Mouse (Mus musculus) spleen, postnatal 14 days (tissue): ENCODE measurements around the gene Mettl2.

Source experiments
- DNase-seq, 2 experiments: peaks; one replicate each; pipeline ENCODE4 v3.0.0; 2021 to 2022; ENCODE audit warnings: low spot score in 2 of 2

Gene Mettl2

DNA sequence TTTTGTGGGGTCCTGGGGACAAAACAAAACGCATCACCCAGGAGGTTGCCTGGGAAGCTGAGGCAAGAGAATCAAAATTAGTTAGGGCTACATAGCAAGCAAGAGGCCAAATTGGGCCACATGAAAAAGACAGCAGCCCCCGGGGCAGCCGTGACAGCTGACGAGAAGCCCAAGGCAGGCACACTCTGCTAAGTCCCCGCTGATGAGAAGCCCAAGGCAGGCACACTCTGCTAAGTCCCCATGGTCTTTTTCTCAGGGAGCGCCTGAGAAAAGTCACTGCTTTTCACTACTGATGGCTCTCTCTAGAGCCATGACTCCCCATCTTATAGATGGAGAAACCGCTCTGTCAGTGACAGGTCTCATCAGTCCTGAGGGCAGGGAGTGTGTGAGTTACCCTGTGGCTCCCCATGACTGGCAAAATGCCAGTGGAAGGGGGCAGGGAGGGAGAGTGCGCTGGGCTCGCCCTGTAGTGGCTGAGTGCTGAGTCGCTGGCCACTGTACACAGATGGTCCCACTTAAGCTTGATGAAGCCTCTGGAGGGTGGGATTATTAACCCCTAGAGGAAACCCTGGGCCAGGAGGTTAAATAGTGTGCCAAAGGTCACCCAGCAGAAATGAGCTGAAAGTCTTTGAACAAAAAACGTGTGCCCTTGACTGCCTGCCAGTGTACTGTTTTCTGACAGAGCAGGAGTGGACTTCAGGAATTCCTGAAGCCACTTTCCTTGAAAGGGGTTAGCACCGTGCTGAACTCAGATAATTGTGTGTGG is 27.0 kb downstream of the Mettl2 start:
- peak; percentile 44 to 54 for DNase-seq

DNA sequence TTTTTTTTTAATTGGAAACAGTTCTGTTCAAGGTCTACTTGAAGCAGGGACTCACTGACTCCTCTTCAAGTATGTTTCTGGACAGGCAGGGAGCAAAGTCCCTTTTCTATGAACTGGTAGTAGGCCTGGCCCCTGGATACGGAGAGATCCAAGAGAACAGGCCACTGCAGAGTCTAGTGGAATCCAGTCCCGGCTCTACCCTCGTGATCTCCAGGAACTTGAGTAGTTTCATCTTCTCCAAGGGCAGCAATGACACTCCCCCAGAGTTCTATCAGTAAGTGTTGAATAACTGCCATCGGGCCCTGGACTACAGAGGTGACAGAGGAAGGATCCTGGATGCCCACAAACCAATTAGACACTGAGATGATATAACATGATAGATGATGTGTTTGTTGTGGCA is 29.7 kb downstream of the Mettl2 start:
- no peak for DNase-seq

DNA sequence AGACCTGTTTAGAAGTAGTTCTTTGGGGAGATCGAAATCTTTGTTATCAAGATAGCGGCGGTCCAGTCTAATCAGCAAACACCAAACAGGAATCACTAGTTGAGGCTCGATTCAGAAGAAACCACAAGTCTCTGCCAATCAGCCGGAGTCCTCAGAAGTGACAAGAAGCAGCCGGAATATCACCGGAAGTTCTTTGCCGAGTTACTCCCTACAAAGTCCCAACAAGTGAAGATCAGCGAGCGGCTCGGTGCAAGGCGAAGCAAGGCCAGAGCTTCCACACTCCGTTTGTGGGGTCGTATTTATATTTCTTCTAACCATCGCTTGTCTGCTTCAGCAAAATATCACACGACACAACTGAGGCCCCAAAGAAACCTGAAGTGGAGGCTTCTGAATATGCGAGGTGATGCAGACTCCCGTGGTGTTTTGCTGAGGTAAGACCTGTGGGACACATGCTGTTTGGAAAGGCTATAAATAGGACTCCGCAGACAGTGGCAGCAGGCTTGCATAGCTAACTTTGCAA is 30.6 kb downstream of the Mettl2 start:
- no peak for DNase-seq

DNA sequence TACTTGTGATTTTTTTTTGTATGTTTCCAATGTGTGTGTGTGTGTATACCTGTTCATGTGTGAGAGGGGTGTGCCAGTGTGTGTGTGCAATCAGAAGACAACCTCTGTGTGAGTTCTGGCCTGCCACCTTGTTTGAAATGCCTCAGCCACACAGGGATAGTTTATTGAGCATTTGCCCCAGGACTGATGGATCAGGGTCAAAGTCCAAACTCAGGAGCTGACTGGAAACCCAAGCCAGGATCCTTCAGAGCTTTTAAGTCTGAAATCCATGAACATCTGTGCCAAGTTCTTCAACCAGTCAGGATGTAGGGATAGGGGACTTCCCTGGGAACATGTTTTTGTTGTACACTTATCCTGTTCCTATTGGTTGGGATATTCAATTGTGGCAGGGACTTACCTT is 31.8 kb downstream of the Mettl2 start:
- DNase-seq: no peak

DNA sequence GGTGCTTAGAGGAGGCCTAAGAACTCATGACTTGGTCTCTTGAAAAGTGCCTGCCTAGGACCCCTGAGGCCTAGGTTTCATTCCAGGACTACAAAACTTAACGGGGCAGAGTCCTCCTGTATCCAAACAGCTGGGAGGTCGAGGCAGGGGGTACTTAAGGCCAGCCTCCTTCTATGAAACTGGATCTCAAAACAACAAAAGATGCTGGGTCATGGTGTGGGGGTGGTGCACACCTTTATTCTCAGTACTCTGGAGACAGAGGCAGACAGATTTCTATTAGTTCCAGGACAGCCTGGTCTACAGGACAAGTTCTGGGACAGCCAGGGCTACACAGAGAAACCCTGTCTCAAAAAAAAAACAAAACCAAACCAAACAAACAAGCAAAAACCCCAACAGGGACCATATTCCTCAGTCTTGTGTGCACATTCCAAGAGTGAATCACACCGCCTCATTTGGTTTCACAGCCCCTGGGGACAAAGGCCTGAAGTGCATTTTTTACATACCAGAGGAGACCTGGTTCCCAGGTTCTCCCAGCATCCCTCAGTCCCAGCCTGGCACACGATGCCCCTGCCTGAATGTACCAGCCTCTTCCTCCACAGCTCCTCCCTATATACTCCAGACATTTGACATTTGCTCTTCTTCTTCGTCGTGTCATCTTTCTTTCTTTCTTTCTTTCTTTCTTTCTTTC is 33.6 kb downstream of the Mettl2 start:
- no peak for DNase-seq

DNA sequence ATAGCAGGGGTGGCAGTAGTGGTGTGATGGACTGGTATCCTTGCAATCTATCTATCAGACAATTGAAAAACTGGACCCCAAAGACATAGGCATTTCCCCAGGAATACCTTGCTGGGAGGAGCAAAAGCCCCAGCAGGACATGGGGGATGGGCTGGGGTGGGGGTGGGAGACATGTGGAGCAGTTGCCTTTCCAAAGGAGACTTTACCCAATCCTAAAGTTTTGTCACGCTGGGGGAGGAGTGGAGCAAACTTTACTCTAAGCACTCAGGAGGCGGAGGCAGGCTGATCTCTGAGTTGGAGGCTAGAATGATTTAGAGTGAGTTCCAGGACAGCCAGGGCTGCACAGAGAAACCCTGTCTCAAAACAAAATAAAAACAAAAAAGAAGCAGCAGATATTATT is 35.2 kb downstream of the Mettl2 start:
- no peak for DNase-seq

DNA sequence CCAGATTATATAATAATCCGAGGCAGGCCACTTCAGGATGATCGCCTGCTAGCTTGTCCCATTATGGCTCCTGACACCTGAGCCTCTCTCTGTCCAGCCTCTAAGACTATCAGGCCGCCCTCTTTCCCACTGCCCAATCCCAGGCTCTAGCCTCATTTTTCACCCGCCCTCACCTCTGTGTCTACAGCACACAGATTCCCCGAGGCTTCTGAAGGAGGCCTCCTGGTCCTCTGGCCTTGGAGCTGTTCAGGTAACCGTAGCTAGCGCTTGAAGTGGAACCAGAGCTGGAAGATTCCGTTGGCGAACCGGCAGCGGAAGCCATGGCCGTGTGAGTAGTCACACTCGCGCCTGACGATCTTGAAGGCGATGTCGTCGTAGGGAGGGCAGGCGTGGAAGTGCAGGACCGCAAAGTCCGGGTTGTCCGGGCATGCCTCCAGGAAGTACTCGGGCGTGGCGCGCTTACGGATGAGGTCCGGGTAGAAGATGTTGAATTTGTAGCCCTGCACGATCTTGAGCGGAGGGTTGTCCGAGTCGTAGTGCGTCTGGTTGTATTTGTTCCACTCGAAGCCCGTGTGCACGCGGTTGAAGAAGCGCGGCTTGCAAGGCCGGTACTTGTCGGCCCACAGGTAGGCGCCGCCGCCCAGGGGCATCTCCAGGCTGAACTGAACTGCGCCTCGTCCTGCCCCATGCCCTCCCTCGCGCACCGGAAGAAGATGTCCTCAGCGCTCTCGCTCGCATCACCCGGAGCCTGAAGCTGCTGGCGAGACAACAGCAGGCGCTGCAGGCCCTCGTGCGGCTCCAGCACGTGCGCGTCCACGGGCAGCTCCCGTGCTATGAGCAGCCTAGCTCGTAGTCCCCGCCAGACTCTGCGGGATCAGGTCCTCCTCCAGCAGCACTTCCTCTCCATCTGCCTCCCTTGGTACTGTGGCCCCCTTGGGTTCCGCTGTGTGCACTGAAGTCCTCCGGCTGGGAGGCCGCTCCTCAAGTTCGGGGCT is 38.6 kb downstream of the Mettl2 start:
- DNase-seq: no peak

DNA sequence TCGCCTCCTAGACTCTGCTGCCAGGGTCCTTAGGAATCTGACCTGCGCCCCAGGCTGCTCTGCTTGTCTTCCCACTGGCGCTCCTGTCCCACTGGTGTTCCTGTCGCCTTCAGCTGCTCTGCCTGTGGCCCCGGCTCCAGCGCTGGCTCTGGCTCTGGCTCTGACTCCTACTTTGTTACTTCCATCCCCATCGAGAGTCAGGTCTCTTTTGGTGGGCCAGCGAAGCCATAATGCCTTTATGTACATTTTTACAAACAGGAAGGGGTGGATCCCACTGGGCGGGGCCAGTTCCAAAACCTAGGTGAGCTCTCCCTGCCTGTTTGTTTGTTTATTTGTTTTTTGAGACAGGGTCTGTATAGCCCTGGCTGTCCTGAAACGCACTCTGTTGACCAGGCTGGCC is 40.6 kb downstream of the Mettl2 start:
- DNase-seq: no peak

DNA sequence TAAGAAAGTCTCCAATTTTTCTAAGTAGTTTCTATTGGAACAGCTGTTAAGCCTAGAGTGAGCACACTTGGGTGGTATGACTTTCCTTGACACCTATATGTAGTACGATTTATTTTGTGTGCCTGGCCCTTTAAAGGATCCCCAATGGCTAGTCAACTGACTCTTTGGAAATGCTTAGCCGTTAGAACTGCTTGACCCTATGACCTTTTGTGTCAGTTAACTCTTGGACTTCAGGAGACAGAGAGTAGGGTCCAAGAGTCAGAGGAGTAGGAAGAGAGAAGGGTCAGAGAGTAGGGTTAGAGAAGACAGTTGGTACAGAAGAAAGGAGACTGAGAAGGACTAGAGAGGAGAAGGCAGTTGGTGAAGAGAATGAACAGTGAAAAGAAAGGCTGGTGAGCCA is 52.3 kb downstream of the Mettl2 start, which contains the start of gene Tlk2:
Tlk2 (plus strand) TSS at position 292 of the 400 bp plus-strand sequence.
- DNase-seq: no peak

DNA sequence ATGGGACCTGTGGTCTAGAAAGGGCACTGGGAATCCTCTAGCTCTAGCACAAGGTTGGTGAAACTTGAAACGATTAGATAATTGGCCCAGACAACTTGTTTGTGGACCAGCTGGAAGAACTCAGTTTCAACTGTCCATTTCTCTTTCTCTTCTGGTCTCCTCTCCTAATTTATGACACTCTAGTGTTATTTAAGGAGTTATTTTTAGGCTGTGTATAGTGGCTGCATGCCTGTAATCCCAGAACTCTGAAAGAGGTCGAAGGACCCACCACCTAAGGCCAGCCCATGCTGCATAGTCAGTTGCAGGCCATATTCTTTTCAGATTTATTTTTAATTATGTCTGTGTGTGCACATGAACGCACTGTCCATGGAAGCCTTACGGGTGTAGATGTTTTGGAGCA is 53.3 kb downstream of the Mettl2 start:
- no peak for DNase-seq

DNA sequence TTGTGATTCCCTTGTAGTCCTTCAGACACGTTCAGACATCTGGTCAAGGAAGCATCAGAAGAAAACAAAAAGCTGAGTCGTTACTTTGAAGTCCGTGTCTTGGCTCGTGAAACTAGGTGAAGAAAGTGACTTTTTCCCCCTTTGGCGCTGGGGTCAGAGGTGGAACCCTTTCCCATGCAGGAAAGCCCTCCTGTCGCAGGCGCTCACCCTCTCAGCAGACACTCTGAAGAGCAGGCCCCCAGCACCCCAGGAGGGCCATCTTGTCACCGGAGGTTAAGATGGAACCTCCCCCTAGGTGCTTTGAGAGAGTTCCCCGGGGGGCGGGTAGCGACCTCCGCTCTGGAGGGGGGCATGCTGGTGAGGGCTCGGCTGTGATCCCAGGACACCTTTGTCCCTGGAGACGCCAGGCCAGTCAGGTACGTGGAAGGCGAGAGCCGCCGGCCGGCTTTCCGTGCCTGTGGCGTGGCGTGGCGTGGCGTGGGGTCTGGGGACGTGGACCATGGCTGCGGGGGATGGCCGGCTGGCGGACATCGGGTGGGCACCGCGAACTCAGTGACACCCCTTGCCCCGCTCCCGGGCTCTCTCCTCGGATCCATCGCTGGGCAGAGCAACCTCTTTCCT is 54.4 kb downstream of the Mettl2 start:
- DNase-seq: peak; percentile 14 to 38

DNA sequence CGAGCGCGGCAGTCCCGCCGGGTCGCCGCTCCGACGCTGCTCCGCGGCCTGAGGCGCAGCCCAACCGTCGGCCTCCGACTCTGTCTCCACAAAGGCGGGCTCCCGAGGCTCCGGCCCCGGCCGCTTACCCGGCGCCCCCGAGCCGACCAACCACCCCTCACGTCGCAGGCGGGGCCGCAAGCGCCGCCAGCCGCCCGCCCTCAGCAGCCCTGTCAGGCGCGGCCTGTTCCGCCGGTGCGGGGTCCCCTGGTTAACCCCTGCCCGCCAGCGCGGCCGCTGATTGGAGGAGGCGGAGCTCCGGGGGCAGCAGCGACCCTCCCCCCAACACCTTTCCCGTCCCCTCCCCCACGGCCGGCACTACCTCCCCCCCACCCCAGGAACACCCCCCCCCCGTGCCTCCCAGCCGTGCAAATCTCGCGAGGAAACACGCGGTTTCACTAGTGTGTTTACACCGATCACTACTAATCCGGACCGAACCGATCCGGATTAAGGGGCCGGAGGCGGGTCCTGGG is 55.0 kb downstream of the Mettl2 start:
- peak; percentile 80 to 87 for DNase-seq

DNA sequence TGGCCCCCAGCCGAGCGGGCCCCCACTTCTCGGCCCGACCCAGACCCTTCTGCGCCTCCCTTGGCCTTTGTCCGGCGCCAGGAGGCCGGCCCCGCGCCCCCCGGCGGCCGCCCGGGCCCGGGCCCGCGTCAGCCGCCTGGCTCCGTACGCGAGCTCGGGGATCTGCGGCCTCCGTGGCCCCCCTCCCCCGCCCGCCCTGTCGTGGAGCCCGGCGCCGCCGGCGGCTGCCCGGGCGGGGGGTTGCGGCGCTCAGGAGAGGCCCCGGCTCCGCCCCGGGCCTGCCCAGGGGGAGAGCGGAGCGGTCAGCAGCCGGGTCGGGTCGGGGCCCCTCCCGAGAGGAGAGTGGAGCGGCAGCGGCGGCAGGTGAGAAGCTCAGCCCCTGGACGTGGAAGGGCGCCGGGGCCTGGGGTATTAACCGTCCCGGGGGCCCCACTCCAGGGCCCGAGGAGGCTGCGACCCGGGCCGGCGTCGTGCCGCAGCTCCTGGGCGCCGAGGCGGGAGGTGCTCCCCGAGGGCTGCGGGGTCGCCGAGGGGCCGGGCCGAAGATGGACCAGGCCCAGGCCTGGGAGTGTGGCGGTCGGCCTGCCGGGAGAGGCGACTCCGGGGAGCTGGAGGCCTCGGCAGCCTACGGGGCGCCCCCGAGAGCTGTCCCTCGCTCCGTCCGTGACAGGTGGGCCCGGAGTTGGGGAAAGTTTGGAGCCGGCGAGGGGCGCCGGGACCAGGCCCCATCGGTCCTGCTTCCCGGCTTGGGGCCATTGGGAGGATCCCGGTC is 55.6 kb downstream of the Mettl2 start:
- peak; percentile 34 to 43 for DNase-seq

DNA sequence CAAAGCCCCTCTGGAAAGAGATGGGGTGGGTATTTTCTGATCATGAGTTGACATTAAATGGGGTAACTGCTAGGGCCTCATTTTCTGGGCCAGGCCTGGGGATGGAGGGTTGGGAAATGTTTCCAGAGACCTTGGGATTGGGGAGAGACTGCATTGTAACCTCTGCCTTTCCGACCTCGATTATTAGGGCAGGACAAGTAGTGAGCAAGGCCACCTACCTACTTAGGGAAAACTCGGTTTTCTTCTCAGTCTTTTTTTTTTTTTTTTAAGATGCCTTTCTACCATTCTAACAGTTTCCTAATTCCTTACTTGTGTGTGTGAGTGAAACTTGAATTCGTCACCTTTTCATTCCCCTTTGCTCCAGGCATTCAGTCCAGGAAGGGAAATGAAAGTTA is 56.2 kb downstream of the Mettl2 start:
- DNase-seq: no peak

DNA sequence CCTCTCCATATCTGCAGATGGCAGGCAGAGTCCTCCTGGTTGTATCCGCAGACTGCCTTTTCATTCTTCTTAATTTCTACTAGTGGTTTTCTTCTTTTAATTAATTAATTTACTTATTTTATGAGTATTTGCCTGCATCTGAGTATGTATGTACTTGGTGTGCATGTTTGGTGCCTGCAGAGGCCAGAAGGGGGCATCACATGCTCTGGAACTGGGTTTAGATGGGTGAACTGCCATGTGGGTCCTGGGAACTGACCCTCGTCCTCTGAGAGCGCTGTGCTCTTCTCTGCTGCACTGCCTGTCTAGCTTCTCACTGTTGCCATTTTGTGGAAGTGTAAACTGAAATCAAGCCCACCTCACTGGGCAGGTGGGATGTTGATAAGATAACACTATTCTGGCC is 58.5 kb downstream of the Mettl2 start:
- DNase-seq: no peak
